ENCODE assay signal across 9 mouse cellular contexts in the genomic region with DNA sequence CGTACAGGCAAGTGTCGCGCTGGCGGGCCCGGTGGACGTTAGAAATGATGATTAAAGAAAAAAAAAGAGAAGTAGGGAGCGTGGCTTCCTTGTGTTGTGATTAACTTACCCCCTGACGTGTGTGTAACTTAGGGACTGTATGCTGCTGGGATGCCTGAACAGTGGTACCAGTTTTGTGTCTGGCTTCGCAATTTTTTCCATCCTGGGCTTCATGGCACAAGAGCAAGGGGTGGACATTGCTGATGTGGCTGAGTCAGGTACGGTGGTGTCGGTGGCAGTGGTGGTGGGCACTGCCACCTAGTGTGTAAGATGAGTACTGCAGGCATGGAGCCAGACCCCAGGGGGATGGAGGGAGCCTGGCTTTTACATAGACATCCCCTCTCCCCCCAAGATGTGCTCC. TPM values are rescaled to one million over a fixed set of nuclear protein-coding genes. Genes with fewer than 3 reads are reported as not detected.
DNase-seq lines count a peak whose midpoint lies in the region; ATAC-seq and TF ChIP-seq lines count a peak whose summit lies in the region.
"Had no signal": no experiment of that assay in that cellular context is flagged by ENCODE, and none has a peak within 500 bp of the region (broad histone marks: within the 10 kb centered on the region; RNA-seq: fewer than 3 reads in every experiment).

No protein-coding gene starts in this region.

- 70% methylated on average over 11 of the region's 11 CpGs for WGBS in cerebellum, adult 2 months
- 64% methylated on average over 11 of the region's 11 CpGs for WGBS in forebrain, postnatal 0 days
- 61% methylated on average over 11 of the region's 11 CpGs for WGBS in intestine, embryonic 16.5 days
- WGBS in neural tube, embryonic 13.5 days, result 62% methylated on average over 11 of the region's 11 CpGs

- no peaks in the 10 kb centered on the region for H3K9me3 ChIP-seq in forebrain, postnatal 0 days (ENCODE audit: low read length)
- H3K9me3 ChIP-seq in intestine, embryonic 16.5 days (ENCODE audit: control insufficient read depth, low read length), result no peaks in the 10 kb centered on the region
- H3K9me3 ChIP-seq in neural tube, embryonic 13.5 days, result no peaks in the 10 kb centered on the region
- H3K9me3 ChIP-seq: heart, embryonic 13.5 days had no signal

- ATAC-seq in forebrain, postnatal 0 days, result peak; percentile 80
- ATAC-seq in intestine, embryonic 16.5 days, result peak; percentile 53
- peak; percentile 72 for ATAC-seq in neural tube, embryonic 13.5 days (ENCODE audit: low read depth)

- H3K4me3 ChIP-seq in cerebellum, adult 2 months (replicated peaks; ENCODE audit: insufficient read depth, low read depth, low read length), result no peak overlapping the region
- no peak overlapping the region for H3K4me3 ChIP-seq in forebrain, postnatal 0 days (ENCODE audit: low read depth, low read length)
- H3K4me3 ChIP-seq in intestine, embryonic 16.5 days (ENCODE audit: low read length), result no peak overlapping the region
- no peak overlapping the region for H3K4me3 ChIP-seq in neural tube, embryonic 13.5 days
- H3K4me3 ChIP-seq: heart, embryonic 13.5 days had no signal

- no peaks in the 10 kb centered on the region for H3K27me3 ChIP-seq in cerebellum, adult 2 months (ENCODE audit: control insufficient read depth, insufficient read depth, low read length)
- H3K27me3 ChIP-seq in forebrain, postnatal 0 days (ENCODE audit: insufficient read depth, low read length), result no peaks in the 10 kb centered on the region
- H3K27me3 ChIP-seq in intestine, embryonic 16.5 days (replicated peaks; ENCODE audit: control insufficient read depth, insufficient read depth, low read length), result no peaks in the 10 kb centered on the region
- H3K27me3 ChIP-seq in neural tube, embryonic 13.5 days, result no peaks in the 10 kb centered on the region
- H3K27me3 ChIP-seq: heart, embryonic 13.5 days had no signal

- no peak for TF ChIP-seq POLR2A in cerebellum, adult 2 months (IDR thresholded peaks at IDR 0.05; ENCODE audit: borderline replicate concordance, insufficient read depth, low read length)

- peak; percentile 99 for TF ChIP-seq CTCF in cerebellum, adult 2 months (IDR thresholded peaks at IDR 0.05; ENCODE audit: borderline replicate concordance, insufficient read depth, low read depth, low read length)
- TF ChIP-seq CTCF in forebrain, postnatal 0 days (IDR thresholded peaks at IDR 0.05; ENCODE audit: low read depth), result peak; percentile 99

- H3K4me1 ChIP-seq in cerebellum, adult 2 months (ENCODE audit: control insufficient read depth, insufficient read depth, low read length), result 0 out of 2 replicates have a peak, but pooled peaks cover 2% of the 10 kb centered on the region
- H3K4me1 ChIP-seq in forebrain, postnatal 0 days (ENCODE audit: insufficient read depth), result no peaks in the 10 kb centered on the region
- peaks cover 17% of the 10 kb centered on the region for H3K4me1 ChIP-seq in intestine, embryonic 16.5 days (ENCODE audit: control insufficient read depth, insufficient read depth, low read length)
- H3K4me1 ChIP-seq in neural tube, embryonic 13.5 days (replicated peaks), result peaks cover 24% of the 10 kb centered on the region

- peaks cover 82% of the 10 kb centered on the region for H3K36me3 ChIP-seq in forebrain, postnatal 0 days (ENCODE audit: insufficient read depth)
- H3K36me3 ChIP-seq in intestine, embryonic 16.5 days (ENCODE audit: control insufficient read depth, insufficient read depth, low read length), result peaks cover 28% of the 10 kb centered on the region
- H3K36me3 ChIP-seq in neural tube, embryonic 13.5 days, result peaks cover 85% of the 10 kb centered on the region

- DNase-seq in urinary bladder, postnatal 36 days (ENCODE audit: low spot score in 2 of 2), result peak; percentile 35 to 40
- DNase-seq in urinary bladder, postnatal 10 days (ENCODE audit: low spot score), result no peak
- DNase-seq in cerebellum, adult 2 months, result peak; percentile 47 to 69
- peak; percentile 81 for DNase-seq in forebrain, postnatal 0 days
- DNase-seq in lung, adult 18-20 months, result peak; percentile 44 to 50
- peak; percentile 56 to 64 for DNase-seq in thymus, postnatal 36 days

- H3K27ac ChIP-seq in cerebellum, adult 2 months (ENCODE audit: insufficient read depth, low read length), result no peak overlapping the region
- no peak overlapping the region for H3K27ac ChIP-seq in forebrain, postnatal 0 days (ENCODE audit: low read depth, low read length)
- H3K27ac ChIP-seq in intestine, embryonic 16.5 days (ENCODE audit: low read length), result no peak overlapping the region
- 0 out of 2 replicates have a peak overlapping the region, but pooled peaks have one; percentile 9 for H3K27ac ChIP-seq in neural tube, embryonic 13.5 days (replicated peaks)
- H3K27ac ChIP-seq: heart, embryonic 13.5 days had no signal

- H3K9ac ChIP-seq in forebrain, postnatal 0 days, result no peak overlapping the region
- no peak overlapping the region for H3K9ac ChIP-seq in intestine, embryonic 16.5 days (ENCODE audit: low read depth, low read length)
- H3K9ac ChIP-seq in neural tube, embryonic 13.5 days, result no peak overlapping the region
- H3K9ac ChIP-seq: heart, embryonic 13.5 days had no signal

- no peak overlapping the region for H3K4me2 ChIP-seq in forebrain, postnatal 0 days (ENCODE audit: low read depth)
- H3K4me2 ChIP-seq in intestine, embryonic 16.5 days (ENCODE audit: low read depth, low read length), result no peak overlapping the region
- H3K4me2 ChIP-seq in neural tube, embryonic 13.5 days, result no peak overlapping the region
- H3K4me2 ChIP-seq: heart, embryonic 13.5 days had no signal

RNA-seq across cellular contexts. Expression of a gene that starts 57.2 kb away (rescaled TPM):
- polyA plus RNA-seq in cerebellum, adult 2 months (2012; rRNA removed), result 73.3 and 79.3 TPM in 2 replicates
- total RNA-seq in forebrain, postnatal 0 days (2014; rRNA removed), result 72.2 and 101 TPM in 2 replicates
- 89.5 and 139 TPM in 2 replicates for polyA plus RNA-seq in forebrain, postnatal 0 days (2015; fragmentation: Nextera tagmentation; extraction: Ambion mirVana)
- polyA plus RNA-seq in intestine, embryonic 16.5 days (2015; fragmentation: Nextera tagmentation; extraction: Ambion mirVana), result 103 and 104 TPM in 2 replicates
- 63.7 and 70.0 TPM in 2 replicates for polyA plus RNA-seq in neural tube, embryonic 13.5 days (2015; fragmentation: Nextera tagmentation; extraction: Ambion mirVana)
